Mouse (Mus musculus) adipocyte (in vitro differentiated cells): ENCODE measurements at regions not wholly inside any gene's neighbourhood (a gene's known extent, or its start where the extent isn't known, plus 50 kb on each side); places are given as distances from the start of the nearest gene placed in this dataset.
A peak's percentile ranks its signal among the peaks of the same experiment; 100 is the strongest.

ENCODE experiments used
- DNase-seq: peaks from one replicate; pipeline ENCODE4 v3.0.0-alpha.2; 2016; ENCODE audit warnings: low spot score

- DNase-seq, result no peak
These were observed 234.3 kb upstream of the Cxcr4 start for GRCm38 (mm10) chr1:128826419-128826818.

GRCm38 (mm10) chr1:128824916-128825683 lies 233.0 kb upstream of the Cxcr4 start:
- DNase-seq, result no peak

GRCm38 (mm10) chr1:128824235-128824634 lies 232.1 kb upstream of the Cxcr4 start:
- peak; percentile 53 for DNase-seq

GRCm38 (mm10) chr1:128821991-128822390 lies 229.9 kb upstream of the Cxcr4 start:
- no peak for DNase-seq

GRCm38 (mm10) chr1:128820527-128820926 lies 228.4 kb upstream of the Cxcr4 start:
- no peak for DNase-seq

- no peak for DNase-seq
These were observed 227.5 kb upstream of the Cxcr4 start for GRCm38 (mm10) chr1:128819611-128820010.

- no peak for DNase-seq
These were observed 221.3 kb upstream of the Cxcr4 start for GRCm38 (mm10) chr1:128813379-128813778.

GRCm38 (mm10) chr1:128810860-128811259 lies 218.8 kb upstream of the Cxcr4 start:
- no peak for DNase-seq

- DNase-seq, result no peak
These were observed 218.0 kb upstream of the Cxcr4 start for GRCm38 (mm10) chr1:128810094-128810493.

GRCm38 (mm10) chr1:128809601-128810000 lies 217.5 kb upstream of the Cxcr4 start:
- no peak for DNase-seq

GRCm38 (mm10) chr1:128808599-128808998 lies 216.5 kb upstream of the Cxcr4 start:
- no peak for DNase-seq

- DNase-seq, result no peak
These were observed 213.9 kb upstream of the Cxcr4 start for GRCm38 (mm10) chr1:128805687-128806653.

GRCm38 (mm10) chr1:128803433-128804060 lies 211.5 kb upstream of the Cxcr4 start:
- no peak for DNase-seq

GRCm38 (mm10) chr1:128803058-128803432 lies 211.0 kb upstream of the Cxcr4 start:
- no peak for DNase-seq

- DNase-seq, result no peak
These were observed 206.6 kb upstream of the Cxcr4 start for GRCm38 (mm10) chr1:128798721-128799120.

GRCm38 (mm10) chr1:128795654-128796053 lies 203.6 kb upstream of the Cxcr4 start:
- DNase-seq, result no peak

GRCm38 (mm10) chr1:128790881-128791280 lies 198.8 kb upstream of the Cxcr4 start:
- DNase-seq, result no peak

GRCm38 (mm10) chr1:128789567-128790335 lies 197.7 kb upstream of the Cxcr4 start:
- DNase-seq, result no peak

GRCm38 (mm10) chr1:128788227-128788626 lies 196.1 kb upstream of the Cxcr4 start:
- DNase-seq, result no peak

GRCm38 (mm10) chr1:128786941-128787569 lies 195.0 kb upstream of the Cxcr4 start:
- DNase-seq, result no peak

- DNase-seq, result no peak
These were observed 190.2 kb upstream of the Cxcr4 start for GRCm38 (mm10) chr1:128782286-128782685.
